Mouse (Mus musculus): ENCODE results near the gene Gm42669.
A peak's percentile ranks its signal among the peaks of the same experiment; 100 is the strongest.

Gm42669 gene

GRCm38 (mm10) chr5:107521386-107521785 lies 14.0 kb downstream of the Gm42669 start:
- no peak for DNase-seq (ENCODE audit: low spot score)

GRCm38 (mm10) chr5:107521897-107522296 lies 14.5 kb downstream of the Gm42669 start:
- peak; percentile 16 for DNase-seq (ENCODE audit: low spot score)

- no peak for DNase-seq (ENCODE audit: low spot score)
Measured at GRCm38 (mm10) chr5:107524281-107524680, 16.9 kb downstream of the Gm42669 start.

- DNase-seq (ENCODE audit: low spot score) = no peak
Measured at GRCm38 (mm10) chr5:107528856-107529255, 21.4 kb downstream of the Gm42669 start.

GRCm38 (mm10) chr5:107533590-107533989 lies 26.2 kb downstream of the Gm42669 start:
- no peak for DNase-seq (ENCODE audit: low spot score)

GRCm38 (mm10) chr5:107534581-107534980 lies 27.2 kb downstream of the Gm42669 start, which contains the start of gene 1700028K03Rik:
Gene 1700028K03Rik (plus strand): TSS chr5:107534709.
- no peak for DNase-seq (ENCODE audit: low spot score)

- no peak for DNase-seq (ENCODE audit: low spot score)
Measured at GRCm38 (mm10) chr5:107541696-107542095, 34.3 kb downstream of the Gm42669 start.

GRCm38 (mm10) chr5:107545927-107546326 lies 38.5 kb downstream of the Gm42669 start:
- peak; percentile 16 for DNase-seq (ENCODE audit: low spot score)

- DNase-seq (ENCODE audit: low spot score) = no peak
Measured at GRCm38 (mm10) chr5:107547955-107548354, 40.5 kb downstream of the Gm42669 start.

GRCm38 (mm10) chr5:107548444-107548843 lies 41.0 kb downstream of the Gm42669 start:
- DNase-seq (ENCODE audit: low spot score) = no peak

GRCm38 (mm10) chr5:107554336-107554735 lies 46.9 kb downstream of the Gm42669 start:
- no peak for DNase-seq (ENCODE audit: low spot score)

GRCm38 (mm10) chr5:107556969-107557368 lies 49.5 kb downstream of the Gm42669 start:
- DNase-seq (ENCODE audit: low spot score) = no peak

GRCm38 (mm10) chr5:107569148-107569547 lies 61.7 kb downstream of the Gm42669 start:
- DNase-seq (ENCODE audit: low spot score) = no peak

- DNase-seq (ENCODE audit: low spot score) = peak; percentile 86
Measured at GRCm38 (mm10) chr5:107597301-107598077, 90.1 kb downstream of the Gm42669 start, which contains the start of the genes Rpap2 and Glmn. Gene Rpap2 (plus strand): TSS chr5:107597373. Gene Glmn (minus strand): TSS chr5:107597888.

- DNase-seq (ENCODE audit: low spot score) = no peak
Measured at GRCm38 (mm10) chr5:107598380-107598779, 91.0 kb downstream of the Gm42669 start.

GRCm38 (mm10) chr5:107611224-107611623 lies 103.8 kb downstream of the Gm42669 start:
- peak; percentile 64 for DNase-seq (ENCODE audit: low spot score)

GRCm38 (mm10) chr5:107617986-107618385 lies 110.6 kb downstream of the Gm42669 start:
- DNase-seq (ENCODE audit: low spot score) = no peak

- no peak for DNase-seq (ENCODE audit: low spot score)
Measured at GRCm38 (mm10) chr5:107621327-107621726, 113.9 kb downstream of the Gm42669 start.

Data from lung, postnatal 25 days (tissue).